Mouse (Mus musculus) olfactory bulb, adult 2 months (tissue): ENCODE data around the gene Pou3f3. TPM values are rescaled to one million over a fixed set of nuclear protein-coding genes. Genes with fewer than 3 reads are reported as not detected.

ENCODE experiments used
- H3K27ac ChIP-seq: fragments of 200-500 bp; 2 replicates; pipeline ENCODE4 v1.5.1; 2012; ENCODE audit warnings: low read depth, low read length; ENCODE audit not compliant: insufficient read depth
- H3K4me1 ChIP-seq: fragments of 200-500 bp; 2 replicates; pipeline ENCODE4 v1.6.1; 2012; ENCODE audit warnings: low read length; ENCODE audit not compliant: control insufficient read depth, insufficient read depth
- H3K4me3 ChIP-seq: fragments of 200-500 bp; 2 replicates; pipeline ENCODE4 v1.5.1; 2012; ENCODE audit warnings: mild to moderate bottlenecking, low read depth, low read length, moderate library complexity; ENCODE audit not compliant: insufficient read depth
- CTCF ChIP-seq: fragments of 200-500 bp; IDR thresholded peaks from 2 replicates; pipeline ENCODE4 v1.5.1; 2012; ENCODE audit warnings: low read depth, mild to moderate bottlenecking, low read length, moderate library complexity; ENCODE audit not compliant: insufficient read depth
- POLR2A ChIP-seq: fragments of 200-500 bp; IDR thresholded peaks from 2 replicates; pipeline ENCODE4 v1.6.1; 2012; ENCODE audit warnings: mild to moderate bottlenecking, low read depth, low read length, moderate library complexity; ENCODE audit not compliant: insufficient read depth
- WGBS: fragments of 180-500 bp; shearing (Covaris S2); methylation state at CpG from one replicate; pipeline ENCODE4 v1.1.7; 2018; 5-methylcytosine and 5-hydroxymethylcytosine counted together
- polyA plus RNA-seq: library from polyadenylated mRNA; stranded (reverse); fragments of >200 nt; gene quantifications from 2 replicates; pipeline ENCODE4 v1.2.4, GENCODE M21; 2012; ENCODE audit warnings: low replicate concordance; ENCODE audit not compliant: missing spikeins, insufficient read depth, insufficient read length

Pou3f3 gene
- polyA plus RNA-seq, 1 experiment: not detected

DNA sequence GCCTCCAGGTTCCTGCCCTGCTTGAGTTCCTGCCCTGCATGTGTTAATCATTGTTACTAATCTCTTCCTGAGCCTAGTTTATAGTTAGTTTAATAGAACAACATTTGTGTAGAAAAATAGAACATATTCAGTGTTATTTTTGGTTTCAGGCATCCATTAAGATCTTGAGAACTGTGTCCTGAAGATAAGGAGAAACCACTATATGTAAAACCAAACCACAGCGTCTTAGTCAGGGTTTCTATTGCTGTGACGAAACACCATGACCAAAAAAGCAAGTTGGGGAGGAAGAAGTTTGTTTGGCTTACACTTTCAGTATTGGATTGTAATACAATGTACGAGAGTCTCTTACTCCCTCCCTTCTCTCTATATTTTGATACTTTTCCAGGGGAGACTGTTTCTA lies 49.5 kb downstream of the Pou3f3 start:
- TF ChIP-seq POLR2A (no peak), CTCF (no peak)
- no peaks in the 10 kb centered on the region for H3K4me1 ChIP-seq
- H3K4me3 ChIP-seq: no peak overlapping the region
- 88% methylated on average over 3 of the region's 3 CpGs for WGBS
- no peak overlapping the region for H3K27ac ChIP-seq

DNA sequence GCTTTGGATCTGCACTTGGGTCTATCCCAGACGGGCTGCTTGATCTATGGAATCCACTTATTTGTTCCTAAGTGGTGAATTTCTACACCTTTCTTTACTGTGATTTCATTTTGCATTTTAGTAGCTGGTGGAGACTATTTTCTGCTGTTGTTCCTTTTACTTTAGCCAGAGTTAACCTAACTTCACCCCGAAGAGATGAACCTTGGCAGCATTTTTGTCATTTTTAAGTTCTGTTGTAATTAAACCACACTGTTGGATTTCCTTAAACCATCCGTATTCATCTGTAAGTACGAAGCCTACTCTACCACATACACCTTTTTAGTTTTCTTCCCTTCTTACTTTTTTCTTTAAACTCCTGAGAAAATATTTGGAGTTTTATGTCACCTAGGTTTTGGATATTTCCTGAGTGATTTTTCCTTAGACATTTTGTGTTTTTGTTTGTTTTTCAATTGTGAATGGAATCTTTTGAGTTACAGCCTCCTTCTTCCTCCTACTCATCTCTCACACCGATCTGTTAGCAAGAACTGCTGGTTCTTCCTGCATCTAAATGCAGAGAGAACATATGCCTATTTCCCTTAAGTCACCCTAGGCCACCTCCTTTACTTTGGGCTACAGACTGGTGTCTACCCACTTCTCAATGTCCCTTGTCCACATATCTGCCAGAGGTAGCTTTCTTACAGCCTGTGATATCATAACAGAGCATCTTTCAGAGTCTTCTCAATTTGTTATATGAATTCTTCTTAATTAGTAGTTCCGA lies 54.1 kb downstream of the Pou3f3 start:
- Histone ChIP-seq H3K27ac (no peak overlapping the region), H3K4me1 (no peaks in the 10 kb centered on the region), H3K4me3 (no peak overlapping the region)
- WGBS: 85% methylated on average over 6 of the region's 6 CpGs
- TF ChIP-seq POLR2A (no peak), CTCF (no peak)

Other genes starting within 250 kb of the Pou3f3 start
- gene Mrps9, start 155.5 kb downstream of the Pou3f3 start, polyA plus RNA-seq: not detected in 2 replicates